Mouse (Mus musculus) cortical plate, adult 2 months (tissue): Measurements from ENCODE around the gene 4930556J24Rik. TPM values are rescaled to one million over a fixed set of nuclear protein-coding genes. Genes with fewer than 3 reads are reported as not detected.

Experiments used
- H3K27ac ChIP-seq: fragments of 200-500 bp; 2 replicates; pipeline ENCODE4 v1.5.1; 2012; ENCODE audit warnings: low read length, control low read depth, inconsistent platforms; ENCODE audit not compliant: insufficient read depth
- H3K4me1 ChIP-seq: fragments of 200-500 bp; 2 replicates; pipeline ENCODE4 v1.6.1; 2011; ENCODE audit warnings: low read length; ENCODE audit not compliant: control insufficient read depth, insufficient read depth
- H3K4me3 ChIP-seq: fragments of 200-500 bp; 2 replicates; pipeline ENCODE4 v1.5.1; 2011; ENCODE audit warnings: mild to moderate bottlenecking, low read length, control low read depth; ENCODE audit not compliant: insufficient read depth
- CTCF ChIP-seq: fragments of 200-500 bp; IDR thresholded peaks from 2 replicates; pipeline ENCODE4 v1.5.1; 2011; ENCODE audit warnings: mild to moderate bottlenecking, control low read depth, low read length; ENCODE audit not compliant: insufficient read depth; ENCODE audit errors: extremely low read depth
- POLR2A ChIP-seq: fragments of 200-500 bp; IDR thresholded peaks from 2 replicates; pipeline ENCODE4 v1.6.1; 2011; ENCODE audit warnings: mild to moderate bottlenecking, low read length, control low read depth; ENCODE audit not compliant: insufficient read depth; ENCODE audit errors: extremely low read depth
- polyA plus RNA-seq: library from polyadenylated mRNA; depleted of rRNA; stranded (reverse); fragments of >200 nt; gene quantifications from 2 replicates; pipeline ENCODE4 v1.2.3, GENCODE M21; 2012

The 4930556J24Rik gene
- polyA plus RNA-seq, 1 experiment, result 0.27 TPM

DNA sequence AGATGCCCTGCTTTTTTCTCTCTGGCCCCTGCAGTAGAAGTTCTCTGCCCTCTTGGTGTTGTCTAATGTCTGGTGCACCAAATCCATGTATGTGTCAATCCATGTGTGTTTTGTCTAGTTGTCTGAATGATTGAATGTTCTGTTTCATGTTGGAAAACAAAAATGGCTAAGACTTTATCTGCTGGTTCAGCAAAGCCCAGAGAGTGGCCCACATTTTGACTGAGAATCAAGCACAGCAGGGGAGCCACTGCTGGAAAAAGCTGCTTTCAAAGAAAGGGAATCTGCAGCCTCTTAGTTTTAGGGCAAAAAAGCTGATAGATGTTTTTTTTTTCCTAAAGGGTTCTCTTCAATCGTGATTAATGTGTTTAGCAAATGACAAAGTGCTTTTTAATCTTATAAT lies 30.2 kb downstream of the 4930556J24Rik start:
- no peak overlapping the region for H3K4me3 ChIP-seq
- no peak overlapping the region for H3K27ac ChIP-seq
- H3K4me1 ChIP-seq, result no peaks in the 10 kb centered on the region
- TF ChIP-seq CTCF (no peak), POLR2A (no peak)

DNA sequence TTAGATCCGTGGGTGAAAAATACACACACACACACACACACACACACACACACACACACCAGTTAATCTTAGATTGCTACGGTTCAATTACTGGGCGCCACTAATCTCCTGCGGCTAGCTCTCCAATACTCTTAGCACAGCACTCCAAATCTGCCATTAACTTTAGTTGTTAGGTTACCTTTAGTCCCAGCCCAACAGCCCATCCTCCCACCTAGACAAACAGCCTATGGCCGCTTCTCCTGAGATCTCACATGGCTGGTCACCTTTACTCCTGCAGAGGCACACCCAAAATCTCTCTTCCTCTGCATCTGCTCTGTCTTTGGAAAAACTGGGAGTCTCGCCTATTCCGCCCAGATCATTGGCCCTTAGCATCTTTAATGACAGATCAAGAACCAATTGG lies 35.2 kb downstream of the 4930556J24Rik start:
- H3K4me1 ChIP-seq, result no peaks in the 10 kb centered on the region
- H3K27ac ChIP-seq, result no peak overlapping the region
- no peak for TF ChIP-seq POLR2A
- TF ChIP-seq CTCF, result no peak
- H3K4me3 ChIP-seq, result no peak overlapping the region

DNA sequence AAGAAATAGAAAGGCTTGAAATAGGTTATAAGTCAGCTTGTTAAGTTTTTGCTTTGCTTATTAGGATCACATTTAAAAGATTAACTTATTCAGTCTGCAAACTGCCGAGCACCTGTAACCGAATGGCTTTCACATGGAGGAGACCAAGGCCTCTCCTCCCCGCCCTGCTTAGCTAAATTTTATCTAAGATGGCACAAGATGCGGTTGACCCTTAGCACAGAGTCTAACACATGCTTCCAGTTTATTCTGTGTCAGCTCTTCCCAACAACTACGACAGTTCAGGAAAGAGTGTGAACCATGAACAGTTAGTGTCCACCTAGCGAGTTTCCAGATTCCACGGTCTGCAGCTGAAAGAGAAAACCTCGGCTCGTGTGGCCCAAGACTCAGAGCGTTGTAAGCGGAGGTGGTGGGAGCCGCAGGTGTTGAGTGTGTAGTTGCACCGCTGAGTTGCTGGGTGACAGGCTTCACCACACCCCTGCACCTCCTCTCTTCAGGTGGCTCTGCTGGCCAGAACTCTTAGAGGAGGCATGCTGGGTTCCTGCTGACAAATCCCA lies 39.2 kb downstream of the 4930556J24Rik start:
- TF ChIP-seq CTCF, result no peak
- TF ChIP-seq POLR2A, result no peak
- Histone ChIP-seq H3K4me3 (no peak overlapping the region), H3K27ac (no peak overlapping the region), H3K4me1 (no peaks in the 10 kb centered on the region)

DNA sequence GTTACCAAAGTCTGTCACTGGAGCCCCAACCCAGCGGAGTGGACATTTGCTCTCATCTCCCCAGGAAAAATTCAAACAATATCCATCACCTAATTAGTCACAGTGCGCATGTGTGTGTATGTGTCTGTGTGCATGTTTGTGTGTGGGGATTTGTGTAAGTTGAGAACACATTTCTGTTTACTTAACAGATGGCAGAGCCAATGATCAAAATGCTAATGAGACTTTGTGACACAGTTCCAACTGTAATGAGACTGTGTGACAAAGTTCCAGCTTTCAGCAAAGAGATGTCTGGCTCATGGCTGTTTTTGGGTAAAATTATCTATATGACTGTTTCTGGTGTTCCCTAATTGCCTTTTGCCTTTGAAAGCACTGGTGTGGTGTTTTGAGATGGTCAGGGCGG lies 40.3 kb downstream of the 4930556J24Rik start:
- TF ChIP-seq CTCF, result no peak
- TF ChIP-seq POLR2A, result no peak
- no peak overlapping the region for H3K4me3 ChIP-seq
- no peaks in the 10 kb centered on the region for H3K4me1 ChIP-seq
- no peak overlapping the region for H3K27ac ChIP-seq

DNA sequence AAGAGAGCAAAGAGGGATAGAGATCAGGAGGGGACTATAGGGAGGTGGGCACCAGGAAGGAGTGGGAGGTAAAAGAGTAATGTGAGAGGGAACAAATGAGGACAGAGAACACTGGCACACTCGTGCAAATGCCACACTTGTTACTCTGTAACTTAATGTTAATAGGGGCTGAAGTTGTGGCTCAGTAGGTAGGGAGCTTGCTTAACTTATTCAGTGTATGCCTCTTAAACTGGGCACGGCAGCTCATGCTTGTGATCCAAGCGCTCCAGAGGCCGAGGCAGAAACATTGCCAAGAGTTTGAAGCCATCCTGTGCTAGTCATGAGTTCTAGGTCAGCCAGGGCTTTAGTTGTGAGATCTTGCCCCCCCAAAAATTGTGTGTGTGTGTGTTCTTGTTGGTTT lies 41.4 kb downstream of the 4930556J24Rik start:
- Histone ChIP-seq H3K4me3 (no peak overlapping the region), H3K27ac (no peak overlapping the region), H3K4me1 (no peaks in the 10 kb centered on the region)
- TF ChIP-seq POLR2A (no peak), CTCF (no peak)

DNA sequence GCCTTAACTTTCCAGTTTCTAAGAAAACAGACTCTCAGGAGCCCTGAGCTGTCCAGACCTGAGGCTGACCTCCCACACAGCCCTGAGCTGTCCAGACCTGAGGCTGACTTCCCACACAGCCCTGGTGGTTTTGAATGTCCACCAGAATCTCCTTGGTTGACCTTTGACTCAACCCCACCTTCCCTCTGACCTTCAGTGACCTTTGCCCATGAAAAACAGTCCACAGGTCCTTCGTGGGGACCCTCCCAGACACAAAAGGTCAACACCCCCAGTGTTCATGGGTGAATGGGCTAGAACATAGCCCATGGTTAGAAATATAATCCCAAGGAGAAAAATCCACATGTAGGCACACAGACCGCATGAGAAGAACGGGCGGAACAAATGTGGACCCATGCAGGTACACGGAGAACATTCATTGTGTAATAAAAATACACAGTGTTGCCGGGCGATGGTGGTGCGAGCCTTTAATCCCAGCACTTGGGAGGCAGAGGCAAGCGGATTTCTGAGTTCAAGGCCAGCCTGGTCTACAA lies 42.8 kb downstream of the 4930556J24Rik start:
- H3K4me1 ChIP-seq, result no peaks in the 10 kb centered on the region
- TF ChIP-seq CTCF, result no peak
- no peak for TF ChIP-seq POLR2A
- no peak overlapping the region for H3K4me3 ChIP-seq
- no peak overlapping the region for H3K27ac ChIP-seq

DNA sequence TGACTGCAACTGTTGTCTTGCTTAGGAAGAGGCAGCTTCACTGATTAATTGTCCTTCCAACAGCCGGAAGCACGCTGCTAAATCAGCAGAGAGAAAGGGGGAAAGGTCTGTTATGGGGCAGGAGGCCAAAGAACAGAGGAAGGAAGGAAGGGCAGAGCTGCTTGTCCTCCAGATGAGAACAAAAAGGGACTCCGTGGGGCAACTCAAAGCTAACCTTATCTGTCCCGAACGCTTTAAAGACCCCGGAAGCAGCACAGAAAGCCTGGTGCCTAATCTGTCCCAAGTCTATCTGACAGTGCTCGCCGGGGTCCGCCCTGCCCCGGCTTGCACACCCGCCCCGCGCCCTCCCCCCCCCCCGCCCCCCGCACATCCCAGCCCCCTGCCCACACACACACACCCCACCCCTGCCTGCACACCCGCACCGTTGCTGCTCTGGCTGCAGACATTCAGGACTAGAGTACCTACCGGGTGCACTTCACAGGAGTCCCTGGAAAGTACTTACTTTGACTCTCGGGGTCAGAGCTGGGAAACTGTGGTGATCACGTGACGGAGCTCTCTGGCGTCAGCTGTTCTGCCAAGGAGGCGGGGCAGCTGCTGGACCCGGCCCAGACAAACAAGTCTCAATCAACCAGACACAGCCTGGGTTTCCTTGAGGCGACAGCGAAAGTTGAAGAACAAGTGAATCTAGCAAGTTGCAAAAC lies 44.9 kb downstream of the 4930556J24Rik start, which contains the start of gene Tcn2:
Tcn2 (minus strand) TSS at position 649 of the 701 bp plus-strand sequence.
- no peak for TF ChIP-seq CTCF
- no peak for TF ChIP-seq POLR2A

DNA sequence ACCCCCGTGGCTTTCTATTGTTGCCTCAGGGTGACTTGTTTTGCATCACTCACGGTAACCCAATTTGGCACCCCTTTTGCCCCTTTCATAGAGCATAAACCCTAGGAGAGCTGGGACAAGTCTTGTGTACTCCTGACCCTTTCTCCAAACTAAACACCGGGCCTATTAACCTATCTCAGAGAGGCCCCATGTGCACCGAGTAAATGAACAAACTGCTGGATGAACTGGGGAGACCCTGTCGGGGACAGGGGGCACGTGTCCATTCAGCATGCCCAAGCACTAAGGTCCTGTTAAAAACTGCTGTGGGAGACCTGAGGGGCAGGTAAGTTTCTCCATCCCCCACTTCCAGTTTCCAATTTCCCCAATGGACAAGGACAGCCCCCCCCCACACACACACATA lies 45.6 kb downstream of the 4930556J24Rik start:
- no peak overlapping the region; the same call in 1 of the 2 replicates for H3K4me3 ChIP-seq
- H3K4me1 ChIP-seq, result no peaks in the 10 kb centered on the region
- TF ChIP-seq POLR2A, result no peak
- no peak for TF ChIP-seq CTCF
- no peak overlapping the region for H3K27ac ChIP-seq

More for the DNA sequence above, 44.9 kb downstream of the 4930556J24Rik start, which contains the start of gene Tcn2:
- peak within 1 kb of the TSS; percentile 28 for H3K4me3 ChIP-seq
- H3K27ac ChIP-seq, result no peak within 1 kb of the TSS
- no peaks in the 10 kb centered on the region for H3K4me1 ChIP-seq

DNA sequence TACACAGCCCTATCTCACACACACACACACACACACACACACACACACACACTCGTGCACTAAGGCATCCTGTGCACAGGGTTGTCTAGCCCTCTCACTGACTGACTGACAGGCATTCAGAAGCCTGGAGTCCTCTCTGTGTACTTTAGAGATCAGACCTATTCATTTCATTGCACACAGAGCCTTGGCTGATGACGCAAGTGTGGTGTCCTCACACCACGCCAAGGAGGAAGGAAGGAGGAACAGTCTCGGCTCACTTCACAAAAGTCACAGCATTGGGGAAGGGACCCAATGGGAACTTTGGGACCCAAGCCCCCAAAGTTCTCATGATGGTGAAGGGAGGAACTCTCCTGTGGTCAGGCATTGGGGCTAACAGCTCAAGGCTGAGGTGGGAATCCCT lies 46.6 kb downstream of the 4930556J24Rik start:
- Histone ChIP-seq H3K4me1 (no peaks in the 10 kb centered on the region), H3K4me3 (no peak overlapping the region), H3K27ac (no peak overlapping the region)
- TF ChIP-seq CTCF (no peak), POLR2A (no peak)

DNA sequence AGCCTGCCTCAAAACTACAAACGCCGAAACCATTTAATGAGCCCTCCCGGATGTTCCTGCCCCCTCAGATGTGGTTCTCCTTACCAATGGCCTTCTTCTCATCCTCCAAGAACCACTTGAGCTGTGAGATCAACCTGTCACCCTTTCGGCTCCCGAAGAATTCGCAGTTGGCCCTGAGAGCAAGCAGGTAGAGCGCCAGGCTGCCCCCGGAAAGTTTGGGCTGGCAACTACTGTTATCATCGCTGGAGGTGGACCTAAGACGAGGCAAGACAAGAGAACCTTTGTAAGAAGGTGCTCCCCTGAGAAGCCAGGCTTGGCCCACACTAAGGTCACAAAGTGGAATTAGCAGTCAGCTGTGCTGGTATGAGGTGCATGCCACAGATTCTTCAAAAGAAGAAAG lies 50.7 kb downstream of the 4930556J24Rik start:
- TF ChIP-seq POLR2A (no peak), CTCF (no peak)
- Histone ChIP-seq H3K4me3 (no peak overlapping the region), H3K27ac (no peak overlapping the region), H3K4me1 (no peaks in the 10 kb centered on the region)
